Mouse (Mus musculus) E14TG2a.4 (cell line): Measurements from ENCODE around the gene Serpinb1a.

Experiments used
- H3K27me3 ChIP-seq: 2 replicates; pipeline ENCODE4 v1.6.1; 2014; ENCODE audit warnings: low read length, control low read depth; ENCODE audit not compliant: insufficient read depth
- H3K36me3 ChIP-seq: 2 replicates; pipeline ENCODE4 v1.6.1; 2014; ENCODE audit warnings: low read length, control low read depth; ENCODE audit not compliant: insufficient read depth
- H3K4me1 ChIP-seq: replicated peaks from 2 replicates; pipeline ENCODE4 v1.6.1; 2014; ENCODE audit warnings: low read depth, low read length, control low read depth
- H3K4me3 ChIP-seq: replicated peaks from 2 replicates; pipeline ENCODE4 v1.5.1; 2014; ENCODE audit warnings: mild to moderate bottlenecking, low read length
- H3K9me3 ChIP-seq: 2 replicates; pipeline ENCODE4 v1.6.1; 2014; ENCODE audit warnings: low read length, control low read depth
- CTCF ChIP-seq: conservative IDR thresholded peaks from 2 replicates; pipeline ENCODE4 v1.5.1; 2014; ENCODE audit warnings: low read length
- NANOG ChIP-seq: IDR thresholded peaks from 2 replicates; pipeline ENCODE4 v1.6.1; 2014; ENCODE audit warnings: borderline replicate concordance, low read length, mixed read lengths
- POU5F1 ChIP-seq: IDR thresholded peaks from 2 replicates; pipeline ENCODE4 v1.6.1; 2014; ENCODE audit warnings: low read length, borderline replicate concordance

Serpinb1a gene

DNA sequence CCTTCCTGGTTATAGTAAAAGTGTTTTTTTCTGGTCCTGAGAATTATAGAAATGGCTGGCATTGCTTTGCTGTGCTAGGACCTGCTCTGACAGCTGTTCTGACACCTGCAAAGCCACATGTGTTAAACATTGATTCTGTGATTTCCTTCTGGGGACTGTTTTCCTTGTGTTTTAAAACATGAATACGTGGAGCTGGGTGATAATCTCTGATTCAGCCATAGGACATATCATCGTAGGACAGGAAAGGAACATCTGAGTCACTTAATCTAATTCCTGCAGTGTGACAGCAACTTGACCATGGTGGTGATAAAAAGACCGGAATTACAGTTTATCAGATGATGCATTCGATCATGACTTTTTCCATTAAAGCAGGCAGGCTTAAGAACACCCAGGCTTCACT lies 22.1 kb downstream of the Serpinb1a start:
- Histone ChIP-seq H3K4me3 (no peak overlapping the region), H3K36me3 (no peaks in the 10 kb centered on the region), H3K27me3 (no peaks in the 10 kb centered on the region), H3K4me1 (peaks cover 1% of the 10 kb centered on the region), H3K9me3 (no peaks in the 10 kb centered on the region)
- TF ChIP-seq CTCF, result no peak
- TF ChIP-seq NANOG, result no peak
- no peak for TF ChIP-seq POU5F1

- Histone ChIP-seq H3K36me3 (no peaks in the 10 kb centered on the region), H3K4me3 (no peak overlapping the region), H3K9me3 (no peaks in the 10 kb centered on the region), H3K27me3 (no peaks in the 10 kb centered on the region), H3K4me1 (peaks cover 11% of the 10 kb centered on the region)
- TF ChIP-seq NANOG (no peak), CTCF (peak; percentile 83)
These were observed 23.0 kb downstream of the Serpinb1a start for GRCm38 (mm10) chr13:32827951-32828350.

- Histone ChIP-seq H3K9me3 (no peaks in the 10 kb centered on the region), H3K36me3 (no peaks in the 10 kb centered on the region), H3K4me3 (no peak overlapping the region), H3K4me1 (peaks cover 16% of the 10 kb centered on the region), H3K27me3 (no peaks in the 10 kb centered on the region)
- no peak for TF ChIP-seq CTCF
- no peak for TF ChIP-seq POU5F1
- no peak for TF ChIP-seq NANOG
These were observed 23.7 kb downstream of the Serpinb1a start for GRCm38 (mm10) chr13:32827111-32827822.

DNA sequence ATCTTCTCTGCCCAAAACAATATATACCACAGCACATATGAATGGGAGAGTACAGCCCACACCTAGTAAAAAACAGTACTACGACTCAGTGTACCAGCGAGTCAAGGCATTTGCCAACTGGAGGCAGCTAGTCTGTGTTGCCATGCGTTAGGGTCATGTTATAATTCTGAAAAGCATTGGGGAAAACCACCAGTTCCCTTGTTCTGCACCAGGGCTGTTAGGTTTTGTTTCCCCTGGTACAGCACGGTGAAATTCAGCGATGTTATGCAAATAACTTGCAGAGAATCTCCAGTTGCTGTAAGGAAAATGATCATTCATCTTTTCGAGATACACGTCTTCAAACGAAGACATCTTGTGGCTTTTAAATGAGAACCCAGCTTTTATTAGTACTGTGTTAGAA lies 25.4 kb downstream of the Serpinb1a start:
- H3K4me1 ChIP-seq, result peaks cover 16% of the 10 kb centered on the region
- no peaks in the 10 kb centered on the region for H3K9me3 ChIP-seq
- TF ChIP-seq NANOG, result no peak
- no peak for TF ChIP-seq CTCF
- no peak for TF ChIP-seq POU5F1
- peaks cover 16% of the 10 kb centered on the region for H3K36me3 ChIP-seq
- H3K27me3 ChIP-seq, result no peaks in the 10 kb centered on the region
- H3K4me3 ChIP-seq, result no peak overlapping the region

GRCm38 (mm10) chr13:32824377-32825330 lies 26.3 kb downstream of the Serpinb1a start:
- Histone ChIP-seq H3K9me3 (no peaks in the 10 kb centered on the region), H3K4me3 (no peak overlapping the region), H3K27me3 (no peaks in the 10 kb centered on the region), H3K4me1 (peaks cover 16% of the 10 kb centered on the region), H3K36me3 (peaks cover 25% of the 10 kb centered on the region)
- TF ChIP-seq CTCF, result no peak
- no peak for TF ChIP-seq POU5F1
- no peak for TF ChIP-seq NANOG

DNA sequence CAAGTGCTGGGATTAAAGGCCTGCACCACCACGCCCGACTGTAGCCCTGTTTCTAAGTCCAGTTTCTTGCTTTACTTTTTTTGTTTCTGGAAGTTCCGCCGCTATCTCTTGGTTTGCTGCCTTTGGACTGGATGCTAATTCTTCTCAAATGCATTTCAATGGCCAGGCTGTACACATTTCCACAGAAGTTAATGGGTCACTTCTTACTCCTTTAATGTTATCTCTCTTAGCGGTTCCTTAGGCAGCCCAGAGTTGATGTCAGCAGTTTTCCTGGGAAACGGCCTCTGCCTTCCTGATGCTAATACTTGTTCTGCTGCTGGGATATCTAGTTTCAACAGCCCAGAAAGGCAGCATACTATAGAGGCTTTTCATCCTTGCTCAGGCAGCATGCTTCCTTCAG lies 27.9 kb downstream of the Serpinb1a start:
- no peaks in the 10 kb centered on the region for H3K27me3 ChIP-seq
- peak; percentile 15; the same call in 1 of the 2 replicates for TF ChIP-seq POU5F1
- no peak; the same call in 1 of the 2 replicates for TF ChIP-seq NANOG

DNA sequence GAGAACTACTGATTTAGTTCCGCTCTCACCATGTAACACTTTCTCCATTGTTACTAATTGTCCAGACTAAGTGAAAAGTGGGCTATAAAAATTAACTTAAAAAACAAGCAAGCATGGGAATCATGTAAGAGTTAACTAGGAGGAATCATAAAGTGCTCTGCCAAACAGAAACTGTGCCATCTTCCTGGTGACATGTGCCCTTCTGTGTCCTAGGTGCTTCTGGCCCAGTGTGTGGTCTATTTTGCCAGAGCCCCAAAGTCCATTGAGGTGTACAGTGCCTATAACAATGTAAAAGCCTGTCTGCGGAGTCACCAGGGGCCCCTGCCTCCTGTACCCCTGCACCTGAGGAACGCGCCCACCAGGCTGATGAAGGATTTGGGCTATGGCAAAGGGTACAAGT lies 29.3 kb downstream of the Serpinb1a start:
- Histone ChIP-seq H3K4me1 (peaks cover 16% of the 10 kb centered on the region), H3K36me3 (peaks cover 52% of the 10 kb centered on the region), H3K4me3 (no peak overlapping the region), H3K9me3 (no peaks in the 10 kb centered on the region), H3K27me3 (no peaks in the 10 kb centered on the region)
- no peak for TF ChIP-seq NANOG
- no peak for TF ChIP-seq CTCF
- TF ChIP-seq POU5F1, result no peak

More for the DNA sequence above, 27.9 kb downstream of the Serpinb1a start:
- Histone ChIP-seq H3K36me3 (peaks cover 39% of the 10 kb centered on the region), H3K4me3 (no peak overlapping the region), H3K4me1 (peaks cover 16% of the 10 kb centered on the region), H3K9me3 (no peaks in the 10 kb centered on the region)

DNA sequence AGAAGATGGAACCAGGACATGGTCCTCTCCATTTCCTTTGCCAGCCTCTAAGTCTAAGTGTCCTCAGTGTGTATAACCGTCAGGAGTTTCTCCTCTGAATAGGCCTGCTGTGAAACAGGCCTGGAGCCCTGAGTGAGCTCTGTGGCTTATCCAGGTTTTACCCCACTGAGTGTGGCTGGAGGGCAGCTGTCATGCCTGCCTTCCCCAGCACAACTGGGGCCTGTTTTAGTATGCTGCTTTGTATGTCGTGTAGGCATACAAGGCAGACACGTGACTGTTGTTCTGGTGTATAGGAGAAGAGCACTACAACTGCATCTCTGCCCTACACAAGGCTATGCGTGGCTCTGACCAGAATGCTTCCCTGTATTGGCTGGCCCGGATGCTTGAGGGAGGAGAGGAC lies 31.1 kb downstream of the Serpinb1a start:
- Histone ChIP-seq H3K36me3 (peaks cover 69% of the 10 kb centered on the region), H3K4me1 (peaks cover 16% of the 10 kb centered on the region), H3K4me3 (no peak overlapping the region), H3K9me3 (no peaks in the 10 kb centered on the region), H3K27me3 (no peaks in the 10 kb centered on the region)
- TF ChIP-seq POU5F1 (no peak), NANOG (no peak), CTCF (no peak)

DNA sequence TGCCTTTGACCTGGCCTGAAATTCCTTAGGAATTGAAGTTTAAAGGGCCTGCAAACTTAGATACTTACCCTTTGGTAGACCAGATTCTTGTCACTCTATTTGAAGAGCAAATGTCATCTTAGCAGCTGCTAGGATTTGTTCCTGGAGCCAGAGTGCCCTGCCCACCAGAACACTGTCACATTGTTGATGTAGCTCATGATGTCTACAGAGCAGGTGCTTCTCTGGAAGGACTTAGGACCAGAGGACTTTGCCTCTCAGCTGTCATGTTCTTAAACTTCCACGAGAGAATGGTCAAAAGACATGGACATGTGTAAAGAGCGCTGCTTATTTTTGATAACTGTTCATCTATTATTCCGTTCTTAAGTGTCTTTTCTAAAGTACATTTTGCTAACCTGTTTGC lies 31.7 kb downstream of the Serpinb1a start:
- H3K4me3 ChIP-seq, result no peak overlapping the region
- H3K27me3 ChIP-seq, result no peaks in the 10 kb centered on the region

More for the DNA sequence above, 31.7 kb downstream of the Serpinb1a start:
- Histone ChIP-seq H3K4me1 (peaks cover 16% of the 10 kb centered on the region), H3K9me3 (no peaks in the 10 kb centered on the region), H3K36me3 (peaks cover 71% of the 10 kb centered on the region)
- TF ChIP-seq CTCF (no peak), NANOG (no peak), POU5F1 (no peak)
